Mouse (Mus musculus) left cerebral cortex, postnatal 36 days (tissue): ENCODE measurements around the gene Pard3b. TPM values are rescaled to one million over a fixed set of nuclear protein-coding genes. Genes with fewer than 3 reads are reported as not detected.

Experiments
- DNase-seq, 2 experiments: peaks; one replicate each; pipeline ENCODE4 v3.0.0; 2021 to 2022; ENCODE audit warnings: low spot score in 2 of 2, mixed read lengths in 1 of 2
- intact Hi-C: fragments of 180-260 bp; cut with DNase I; formaldehyde crosslinking; loops from one replicate; pipeline ENCODE4 v1.15.1; 2025
- total RNA-seq, 2 experiments: library from RNA; stranded (reverse); gene quantifications; 2 replicates each; pipeline ENCODE4 v1.2.3; 2021

Gene Pard3b
- total RNA-seq, 2 experiments from 2014 or later, result 2.7 to 4.0 TPM

DNA sequence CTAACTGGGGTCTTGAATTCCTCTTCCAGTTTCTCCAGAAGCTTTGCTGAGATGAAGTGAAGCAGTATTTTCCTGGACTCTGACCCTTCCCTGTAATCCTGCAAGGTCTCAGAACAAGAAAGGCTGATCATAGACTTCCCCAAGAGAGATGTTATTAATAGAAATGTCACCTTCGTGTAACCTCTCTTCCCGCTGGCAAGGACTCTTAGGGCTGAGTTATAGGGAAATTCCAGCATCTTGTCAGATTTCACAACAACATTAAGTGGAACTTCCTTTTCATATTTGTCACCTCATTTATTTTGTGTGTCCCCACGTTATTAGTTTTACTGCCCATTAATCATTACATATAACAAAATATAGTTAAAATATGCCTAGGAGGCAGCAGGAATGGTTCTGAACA lies 690.2 kb downstream of the Pard3b start:
- intact Hi-C loops, result no loop called here
- no peak for DNase-seq

DNA sequence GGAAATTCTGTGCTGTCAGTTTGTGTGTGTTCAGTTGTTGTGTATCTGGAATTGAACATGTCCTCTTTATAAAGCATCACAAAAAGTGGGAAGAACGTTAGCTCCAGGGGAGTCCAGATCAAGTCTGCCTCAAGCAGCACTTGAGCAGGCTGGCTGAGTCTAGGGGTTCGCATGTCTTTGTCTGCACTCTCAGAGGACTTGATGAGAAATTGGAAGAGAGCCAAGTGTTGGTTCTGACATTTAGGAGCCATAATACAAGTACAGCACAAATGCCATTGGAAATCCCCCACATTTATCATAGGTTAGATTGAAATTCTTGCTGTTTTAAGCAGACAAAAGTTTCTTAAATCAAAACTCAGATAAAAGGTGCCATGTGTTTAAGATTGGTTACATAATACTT lies 694.4 kb downstream of the Pard3b start:
- DNase-seq, result no peak
- intact Hi-C loops, result no loop called here

DNA sequence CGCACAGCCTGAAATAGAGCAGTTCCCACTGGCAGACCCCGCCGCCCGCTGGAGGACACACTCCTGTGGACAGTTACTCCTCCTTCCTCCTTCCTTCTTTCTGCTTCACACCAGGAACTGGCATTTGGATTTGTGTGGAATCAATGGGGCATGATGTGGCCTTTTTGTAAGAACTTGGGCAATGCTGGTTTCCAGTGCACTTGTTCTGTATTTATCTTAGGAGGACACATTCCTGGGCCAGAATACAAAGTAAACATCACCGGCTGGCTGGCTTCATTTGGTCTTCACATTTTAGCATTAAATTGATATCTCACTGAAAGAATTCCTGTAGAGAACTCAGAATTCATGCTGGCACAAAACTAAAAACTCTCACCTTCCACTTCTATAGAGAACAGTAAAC lies 695.6 kb downstream of the Pard3b start:
- intact Hi-C loops, result no loop called here
- DNase-seq, result no peak

DNA sequence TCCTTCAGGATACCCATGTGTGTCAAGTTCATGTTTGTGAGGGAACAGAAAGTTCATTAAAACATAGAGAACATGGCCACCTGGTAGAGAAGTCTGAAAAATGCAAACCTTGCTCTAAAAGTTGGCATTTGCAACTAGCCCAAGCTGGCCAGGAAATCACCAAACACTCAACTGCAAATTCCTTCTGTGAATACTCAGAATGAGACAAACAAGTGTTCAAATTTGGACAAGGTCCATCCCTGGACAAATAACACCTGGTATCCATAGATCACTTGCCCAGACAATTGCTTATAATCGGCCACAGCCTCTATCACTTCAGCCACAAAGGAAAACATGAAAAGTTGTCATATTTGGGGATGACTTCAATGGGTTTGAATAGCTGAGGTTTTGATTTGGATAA lies 701.6 kb downstream of the Pard3b start:
- intact Hi-C loops, result loop anchor here (10.0 kb wide), 1 partner anchor 355 kb away; no protein-coding TSS in a partner anchor
- no peak for DNase-seq

DNA sequence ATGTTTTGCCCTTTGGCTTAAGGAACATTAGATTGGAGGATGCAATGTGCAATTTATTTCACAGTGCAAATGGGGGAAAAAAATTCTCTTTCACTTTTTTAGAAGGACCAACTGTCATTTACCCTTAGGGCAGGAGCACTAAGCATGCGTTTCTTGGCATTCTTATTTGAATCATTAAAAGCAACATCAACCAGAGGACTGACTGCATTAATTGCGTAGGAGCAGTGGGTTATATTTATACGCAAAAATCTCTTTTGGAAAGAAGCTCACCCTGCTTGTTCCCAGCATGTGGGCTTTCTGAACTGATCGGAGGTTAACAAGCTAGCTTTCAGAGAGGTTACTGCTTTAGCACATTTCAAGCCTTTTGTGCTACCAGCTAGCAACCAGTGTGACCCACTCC lies 705.7 kb downstream of the Pard3b start:
- intact Hi-C loops, result loop anchor here (10.0 kb wide), 1 partner anchor 359 kb away; no protein-coding TSS in a partner anchor
- DNase-seq, result no peak

DNA sequence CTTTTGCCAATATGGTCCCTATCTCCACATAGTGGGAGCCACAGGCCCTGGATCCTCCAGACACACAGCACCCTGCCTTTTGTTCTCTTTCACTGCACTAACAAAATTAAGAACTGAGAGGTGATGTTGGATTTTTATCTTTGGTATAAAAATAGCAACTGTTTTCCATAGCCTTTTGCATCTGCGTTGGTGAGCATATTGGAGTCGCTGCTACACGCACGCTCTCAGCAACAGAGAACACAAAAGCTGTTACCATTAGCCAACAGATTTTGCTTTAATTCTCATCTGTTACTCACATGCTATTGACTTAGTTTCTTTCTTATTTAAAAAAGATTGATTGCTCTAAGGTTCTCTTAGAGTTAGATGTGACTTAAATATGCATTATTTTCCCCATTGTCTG lies 709.7 kb downstream of the Pard3b start:
- intact Hi-C loops, result loop anchor here (10.0 kb wide), 1 partner anchor 364 kb away; no protein-coding TSS in a partner anchor
- no peak for DNase-seq

DNA sequence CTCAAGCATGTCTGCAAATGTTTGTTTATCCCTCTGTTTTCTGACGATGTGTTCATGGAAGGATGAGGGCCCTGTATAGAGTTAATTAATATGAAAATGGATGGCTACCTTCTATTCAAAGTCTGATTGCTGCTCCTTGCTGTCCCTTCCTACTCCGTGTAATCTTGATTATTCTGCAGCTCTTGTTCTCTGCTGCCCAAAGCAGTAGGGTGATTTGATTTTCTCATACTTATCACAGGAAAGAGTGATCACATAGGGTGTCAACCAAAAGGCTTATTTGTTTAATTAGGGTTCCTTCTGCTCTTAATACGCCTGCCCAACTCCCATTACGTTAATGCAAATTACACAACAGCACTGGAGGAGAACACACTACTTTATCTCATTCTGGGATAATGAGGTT lies 716.9 kb downstream of the Pard3b start:
- no peak for DNase-seq
- intact Hi-C loops, result no loop called here

DNA sequence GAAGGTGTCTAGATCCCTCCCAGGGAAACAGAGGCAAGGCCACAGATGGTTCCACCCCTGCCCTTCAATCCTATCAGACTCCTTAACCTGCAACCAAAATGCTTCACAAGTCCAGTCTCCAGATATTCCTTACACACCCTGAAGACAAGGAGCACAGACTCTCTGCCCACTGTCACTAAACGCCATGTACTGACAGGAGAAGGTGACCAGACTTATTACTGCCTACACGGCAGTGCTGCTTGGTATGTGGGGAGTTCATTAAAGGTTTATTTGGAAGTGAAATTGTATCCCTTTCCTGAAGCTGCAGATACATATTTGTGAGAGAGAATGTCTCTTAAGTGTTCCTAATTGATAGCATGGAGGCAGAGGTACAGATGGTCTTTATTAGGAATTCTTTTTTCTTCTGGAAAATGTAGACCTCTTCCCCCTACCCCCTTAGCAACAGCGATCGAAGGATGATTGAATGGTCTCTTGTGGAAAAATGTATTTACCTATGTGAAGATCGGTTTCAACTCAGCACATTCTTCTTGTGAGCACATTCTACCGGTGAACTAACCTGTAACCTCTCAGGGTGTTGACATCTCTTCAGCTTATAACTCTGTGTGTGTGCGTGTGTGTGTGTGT lies 735.9 kb downstream of the Pard3b start:
- intact Hi-C loops, result no loop called here
- DNase-seq, result no peak

DNA sequence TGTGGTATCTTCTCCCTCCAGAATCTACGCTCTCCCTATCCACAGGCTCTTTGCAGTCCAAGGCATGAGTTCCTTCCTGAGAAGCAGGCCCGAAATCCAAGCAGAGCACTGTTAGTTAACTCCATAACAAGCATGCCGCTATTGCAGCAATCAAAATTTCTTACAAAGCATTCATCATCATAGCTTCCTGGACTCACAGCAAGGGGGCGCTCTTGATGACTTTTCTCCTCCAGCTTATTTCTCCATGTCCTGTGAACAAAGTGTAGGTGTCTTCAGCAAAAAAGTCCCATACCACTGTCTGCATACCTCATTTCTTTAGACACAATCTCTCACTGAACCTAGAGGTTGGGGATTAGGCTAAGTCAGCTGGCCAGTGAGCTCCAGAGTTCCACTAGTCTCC lies 739.7 kb downstream of the Pard3b start:
- intact Hi-C loops, result no loop called here
- DNase-seq, result no peak

DNA sequence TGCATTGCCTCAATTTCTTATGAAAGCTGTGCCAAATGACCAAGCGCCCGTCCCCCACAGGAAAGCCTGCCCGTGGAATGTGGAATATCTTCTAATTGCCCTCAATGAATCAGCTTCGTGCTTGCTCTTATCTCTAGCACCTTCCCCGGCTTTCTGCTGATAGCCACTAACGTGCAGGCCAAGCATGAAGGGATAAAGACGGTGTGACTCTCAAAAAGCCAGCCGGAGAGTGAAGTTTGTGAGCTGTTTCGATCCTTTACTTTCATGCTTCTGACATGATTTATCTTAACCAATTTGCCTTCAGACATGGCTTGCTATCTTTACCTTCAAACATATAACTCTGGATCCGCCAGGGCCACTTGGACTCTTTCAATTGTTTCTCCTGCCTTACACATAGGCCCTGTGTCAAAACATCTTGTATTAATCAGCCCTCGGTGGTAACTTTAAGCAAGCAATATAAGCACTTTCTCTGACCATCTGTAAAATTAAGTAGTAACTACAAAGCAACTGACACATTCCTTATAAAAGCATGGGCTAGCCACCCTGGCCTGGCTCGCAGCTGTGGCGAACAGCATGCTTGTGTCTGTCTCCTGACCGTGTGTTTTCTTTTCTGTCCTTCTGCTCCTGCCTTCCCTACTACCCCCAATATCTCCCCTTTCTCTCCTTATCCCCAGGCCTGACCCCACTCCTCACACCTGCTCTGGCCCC lies 744.3 kb downstream of the Pard3b start:
- DNase-seq, result no peak
- intact Hi-C loops, result no loop called here

DNA sequence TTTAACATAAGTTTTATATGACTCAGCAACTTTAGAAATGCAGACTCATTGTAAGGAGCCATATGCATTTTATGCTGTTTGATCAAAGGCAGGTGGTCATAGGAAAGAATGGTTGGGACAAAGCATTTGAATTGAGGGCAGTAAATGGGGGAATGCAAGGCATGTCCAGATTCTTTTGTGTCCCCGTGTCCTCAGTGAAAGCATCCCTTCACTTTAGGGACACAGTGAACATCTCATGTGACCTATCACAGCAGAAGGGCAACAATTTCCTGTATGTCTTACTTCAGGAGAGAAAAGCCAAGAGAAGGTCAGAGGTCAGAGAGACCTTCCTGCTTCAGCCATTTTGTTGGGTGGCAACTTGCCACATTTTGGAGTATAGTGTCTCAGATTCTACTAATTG lies 745.6 kb downstream of the Pard3b start:
- no peak for DNase-seq
- intact Hi-C loops, result no loop called here

DNA sequence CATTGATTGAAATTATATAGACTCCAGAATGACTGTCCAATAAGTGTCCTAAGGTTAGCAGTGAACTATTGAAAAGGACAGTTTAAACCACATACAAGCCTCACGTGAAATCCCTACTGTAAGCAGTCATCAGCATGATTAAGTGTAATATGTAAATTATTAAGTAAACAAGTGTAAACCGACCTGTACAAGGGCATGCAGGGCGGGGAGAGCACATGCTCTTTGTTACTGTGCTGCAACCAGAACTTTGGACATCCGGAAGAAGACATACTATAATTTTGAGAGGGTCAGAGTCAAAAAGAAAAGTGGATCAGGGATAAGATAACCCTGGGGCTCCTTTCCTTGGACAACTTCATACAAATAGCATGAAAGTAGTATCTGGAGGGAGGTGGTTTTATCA lies 749.4 kb downstream of the Pard3b start:
- intact Hi-C loops, result no loop called here
- DNase-seq, result no peak

DNA sequence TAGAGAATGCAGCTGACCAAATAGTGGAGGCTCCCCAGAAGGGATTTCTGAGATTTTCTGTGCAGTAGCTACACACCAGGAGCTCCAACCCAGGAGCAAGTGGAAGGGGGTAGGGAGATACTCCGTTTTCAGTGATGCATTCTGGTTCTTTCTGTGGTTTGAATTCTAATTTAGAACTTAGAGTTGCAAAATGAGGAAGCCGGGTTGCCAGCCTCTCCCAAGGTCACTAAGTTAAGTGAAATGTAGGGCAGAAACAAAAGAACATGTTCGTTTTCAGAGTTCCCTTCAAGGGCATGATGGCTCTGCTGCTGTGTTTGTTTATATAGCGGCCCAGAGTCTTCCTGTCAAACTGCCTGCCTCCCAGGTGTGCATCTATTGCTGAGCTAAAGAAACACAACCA lies 754.2 kb downstream of the Pard3b start:
- intact Hi-C loops, result no loop called here
- no peak for DNase-seq

DNA sequence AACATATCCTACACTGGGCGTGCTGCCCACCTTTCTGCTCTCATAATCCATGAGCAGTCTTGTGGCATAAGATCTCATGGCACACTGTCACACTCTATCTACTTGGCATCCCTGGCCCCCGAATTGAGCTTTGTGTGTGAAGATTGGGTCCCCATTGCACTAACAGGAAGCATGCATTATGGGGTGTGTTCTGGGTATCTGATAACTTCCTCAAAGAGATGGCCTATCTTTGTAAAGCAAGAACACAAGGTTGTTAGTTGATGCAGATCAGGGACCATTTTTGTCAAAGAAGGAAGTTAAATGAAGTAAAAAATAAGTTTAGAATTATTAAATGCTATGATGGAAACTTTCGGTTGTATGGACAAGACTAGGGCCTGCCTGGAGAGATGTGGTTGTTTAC lies 755.9 kb downstream of the Pard3b start:
- intact Hi-C loops, result no loop called here
- DNase-seq, result no peak

DNA sequence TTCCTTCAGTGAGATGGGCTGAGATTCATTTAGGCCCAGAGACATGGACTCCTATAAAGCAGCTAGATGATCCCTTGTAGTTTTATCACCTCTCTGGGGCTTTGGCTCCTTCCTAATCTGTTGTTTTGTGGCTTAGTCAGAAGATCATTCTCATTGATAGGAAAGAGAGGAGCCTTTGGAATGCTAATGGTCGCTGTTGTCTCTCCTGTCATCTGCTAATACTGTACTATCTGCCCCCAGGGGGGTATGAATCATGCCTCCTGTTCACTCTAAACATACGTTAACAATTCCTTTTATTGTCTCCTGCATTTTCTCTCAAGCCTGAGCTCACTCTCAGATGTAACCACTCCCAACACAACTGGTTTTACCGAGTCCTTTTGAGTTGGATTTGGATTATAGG lies 759.6 kb downstream of the Pard3b start:
- DNase-seq, result no peak
- intact Hi-C loops, result no loop called here

DNA sequence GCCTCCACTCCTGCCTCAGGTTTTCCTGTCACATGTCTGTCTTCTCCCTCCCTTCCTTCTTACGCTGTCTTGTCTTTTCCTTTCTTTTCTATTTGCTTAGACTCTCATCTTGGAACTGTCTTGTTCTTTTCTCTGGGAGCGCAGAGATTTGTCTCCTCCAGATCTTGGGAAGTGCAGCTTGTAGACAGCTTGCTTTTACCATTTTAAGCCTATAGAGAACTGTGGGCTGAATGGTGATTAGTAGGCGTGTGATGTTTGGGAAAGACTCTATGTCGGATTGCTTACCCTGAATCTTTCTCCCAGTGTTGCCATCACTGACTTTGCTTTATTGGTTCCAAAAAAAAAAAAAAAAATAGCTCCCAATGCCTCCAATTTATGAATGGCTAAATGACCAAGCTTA lies 760.1 kb downstream of the Pard3b start:
- intact Hi-C loops, result no loop called here
- no peak for DNase-seq

DNA sequence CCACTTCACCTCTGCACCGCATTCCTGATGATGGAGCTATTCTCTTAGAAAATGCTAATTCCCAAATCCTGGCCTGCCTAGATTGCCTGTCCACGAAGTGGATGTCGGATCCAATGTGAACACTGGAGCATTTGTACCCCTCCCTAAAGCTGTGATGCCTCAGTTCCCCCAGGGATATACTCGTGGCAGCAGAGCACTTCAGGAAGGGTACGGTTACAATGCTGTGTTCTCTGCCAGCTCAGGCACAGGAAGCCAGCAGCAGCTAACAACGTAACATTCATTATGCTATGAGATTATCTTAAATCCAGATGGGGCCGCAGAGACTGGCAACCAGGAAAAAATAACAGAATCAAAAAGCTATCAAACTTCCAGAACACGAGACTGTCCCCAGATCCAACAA lies 766.4 kb downstream of the Pard3b start:
- intact Hi-C loops, result no loop called here
- no peak for DNase-seq

DNA sequence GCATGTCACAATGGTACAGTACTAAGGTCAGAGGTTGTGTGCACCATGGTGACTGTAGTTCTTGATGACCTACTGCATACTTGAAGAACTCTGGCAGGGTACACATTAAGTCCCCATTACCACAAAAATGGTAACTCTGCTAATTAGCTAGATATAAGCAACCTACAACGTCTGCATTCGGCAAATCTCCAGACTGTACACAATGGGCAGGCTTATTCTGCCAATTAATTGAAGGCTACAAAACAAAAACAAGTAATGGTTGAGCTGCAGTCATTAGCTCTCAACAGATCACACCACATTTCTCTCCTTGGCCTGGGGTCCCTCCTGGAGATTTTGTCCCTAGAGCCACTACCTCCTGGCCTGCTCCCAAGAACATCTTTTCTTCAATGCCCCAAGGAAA lies 772.7 kb downstream of the Pard3b start:
- DNase-seq, result no peak
- intact Hi-C loops, result no loop called here

DNA sequence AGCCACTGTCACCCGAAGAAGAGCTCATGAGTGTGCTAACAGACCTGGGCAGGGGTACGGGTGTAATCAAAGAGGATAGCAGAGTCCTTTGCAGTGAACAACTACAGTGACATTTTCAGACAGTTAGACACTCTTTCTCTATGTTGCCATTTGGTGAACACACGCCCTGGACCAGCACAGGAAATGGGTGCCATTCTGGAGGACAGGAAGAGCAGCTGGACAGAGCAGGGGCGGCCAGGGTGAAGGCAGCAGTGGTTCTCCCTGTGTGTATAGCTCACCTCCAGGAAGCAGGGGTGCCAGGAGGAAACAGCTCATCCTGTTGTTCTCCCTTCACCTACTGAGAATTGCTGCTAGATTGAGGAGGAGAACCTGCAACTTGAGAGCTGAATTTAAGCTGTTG lies 773.4 kb downstream of the Pard3b start:
- intact Hi-C loops, result no loop called here
- no peak for DNase-seq

DNA sequence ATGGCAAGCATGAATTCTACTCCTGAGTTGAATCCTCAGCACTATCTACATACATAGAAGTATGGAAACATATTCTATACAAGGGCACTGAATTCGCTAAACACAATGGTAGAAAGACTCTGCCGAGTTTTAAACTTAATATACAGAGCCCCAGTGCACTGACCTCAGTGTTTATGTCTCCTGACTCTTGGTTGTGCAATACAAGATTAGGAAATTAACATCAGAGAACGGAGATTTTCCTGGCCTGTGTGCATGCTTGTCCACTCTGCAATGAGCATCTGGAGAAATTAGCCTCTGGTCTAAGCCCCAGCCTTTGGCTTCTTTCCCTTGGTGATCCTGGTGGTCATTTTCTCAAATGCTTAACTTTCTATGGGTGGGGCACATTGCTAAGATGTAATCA lies 774.4 kb downstream of the Pard3b start:
- no peak for DNase-seq
- intact Hi-C loops, result no loop called here

DNA sequence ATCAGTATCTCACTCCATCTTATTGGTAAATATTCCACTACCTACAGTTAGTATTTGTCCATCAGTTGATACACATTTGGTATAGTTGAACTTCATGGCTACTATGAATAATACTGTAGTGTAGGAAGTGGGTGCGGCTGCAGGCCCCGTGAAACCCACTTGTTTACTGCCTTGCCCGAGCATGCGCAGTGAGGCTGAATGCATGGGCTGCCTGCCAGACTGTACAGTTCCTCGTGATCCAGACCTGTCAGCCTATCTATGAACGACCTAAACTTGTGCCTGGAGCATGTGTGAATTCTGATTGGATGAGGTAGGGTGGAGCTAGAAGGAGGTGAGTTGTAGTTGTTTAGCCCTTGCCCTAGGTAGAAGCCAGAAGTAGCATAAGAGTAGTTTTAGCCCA lies 775.9 kb downstream of the Pard3b start:
- intact Hi-C loops, result no loop called here
- DNase-seq, result no peak
